Mouse (Mus musculus) hindbrain, embryonic 11.5 days (tissue): Measurements from ENCODE around the gene Ppm1g. TPM values are rescaled to one million over a fixed set of nuclear protein-coding genes. Genes with fewer than 3 reads are reported as not detected.

Source experiments
- ATAC-seq: fragments of 200-750 bp; cut with Nextera tagmentation; 2 replicates; pipeline ENCODE4 v1.8.0; 2017; ENCODE audit warnings: mild to moderate bottlenecking, moderate TSS enrichment, moderate library complexity; ENCODE audit not compliant: low FRiP score
- DNase-seq: peaks from one replicate; pipeline ENCODE4 v3.0.0-alpha.2; 2015; ENCODE audit warnings: low spot score
- H3K27ac ChIP-seq: fragments of 300-500 bp; sonication (generic); 2 replicates; pipeline ENCODE4 v1.5.1; 2014; ENCODE audit warnings: mild to moderate bottlenecking, low read depth, low read length
- H3K27me3 ChIP-seq: fragments of 300-500 bp; sonication (generic); 2 replicates; pipeline ENCODE4 v1.6.1; 2014; ENCODE audit warnings: mild to moderate bottlenecking, low read length, moderate library complexity, mixed read lengths; ENCODE audit not compliant: control insufficient read depth, insufficient read depth
- H3K36me3 ChIP-seq: fragments of 300-500 bp; sonication (generic); 2 replicates; pipeline ENCODE4 v1.6.1; 2014; ENCODE audit warnings: mild to moderate bottlenecking, low read length, moderate library complexity, mixed read lengths; ENCODE audit not compliant: control insufficient read depth, insufficient read depth
- H3K4me1 ChIP-seq: fragments of 300-500 bp; sonication (generic); replicated peaks from 2 replicates; pipeline ENCODE4 v1.6.1; 2014; ENCODE audit warnings: low read length, mixed read lengths; ENCODE audit not compliant: control insufficient read depth, insufficient read depth
- H3K4me2 ChIP-seq: fragments of 300-500 bp; sonication (generic); replicated peaks from 2 replicates; pipeline ENCODE4 v1.6.1; 2014; ENCODE audit warnings: mild to moderate bottlenecking, low read depth, low read length
- H3K4me3 ChIP-seq: fragments of 300-500 bp; sonication (generic); 2 replicates; pipeline ENCODE4 v1.5.1; 2014; ENCODE audit warnings: low read depth, low read length
- H3K9ac ChIP-seq: fragments of 300-500 bp; sonication (generic); 2 replicates; pipeline ENCODE4 v1.6.1; 2014; ENCODE audit warnings: low read depth, low read length
- H3K9me3 ChIP-seq: fragments of 300-500 bp; sonication (generic); 2 replicates; pipeline ENCODE4 v1.6.1; 2016; ENCODE audit warnings: low read length; ENCODE audit not compliant: control insufficient read depth
- WGBS: fragments of 180-500 bp; shearing (Covaris S2); extraction: QIAGEN DNeasy Blood & Tissue Kit; methylation state at CpG from one replicate; pipeline ENCODE4 v1.1.7; 2014; 5-methylcytosine and 5-hydroxymethylcytosine counted together
- polyA plus RNA-seq: library from polyadenylated mRNA; unstranded; fragments of >200 nt; fragmentation: Nextera tagmentation; extraction: Ambion mirVana; gene quantifications from 2 replicates; pipeline ENCODE4 v1.2.1, GENCODE M21; 2014

Gene Ppm1g
- polyA plus RNA-seq, 1 experiment from 2014 or later: 148 TPM

GRCm38 (mm10) chr5:31190201-31190600 lies 30.3 kb downstream of the Ppm1g start:
- Histone ChIP-seq H3K4me1 (peaks cover 7% of the 10 kb centered on the region), H3K27me3 (no peaks in the 10 kb centered on the region), H3K4me3 (no peak overlapping the region), H3K36me3 (peaks cover 4% of the 10 kb centered on the region; the same call in 1 of the 2 replicates), H3K4me2 (no peak overlapping the region), H3K9me3 (no peaks in the 10 kb centered on the region), H3K9ac (no peak overlapping the region), H3K27ac (no peak overlapping the region)
- WGBS: 88% methylated on average over 9 of the region's 9 CpGs
- DNase-seq: no peak
- ATAC-seq: no peak

- no peak overlapping the region for H3K4me2 ChIP-seq
- H3K27ac ChIP-seq: no peak overlapping the region
- no peaks in the 10 kb centered on the region for H3K27me3 ChIP-seq
- 83% methylated on average over 4 of the region's 4 CpGs for WGBS
- no peaks in the 10 kb centered on the region for H3K36me3 ChIP-seq
- H3K9me3 ChIP-seq: no peaks in the 10 kb centered on the region
- H3K4me3 ChIP-seq: no peak overlapping the region
- no peak overlapping the region for H3K9ac ChIP-seq
- ATAC-seq: no peak
- DNase-seq: no peak
- H3K4me1 ChIP-seq: 0 out of 2 replicates have a peak, but pooled peaks cover 4% of the 10 kb centered on the region
These were observed 32.2 kb downstream of the Ppm1g start for GRCm38 (mm10) chr5:31188223-31188840.

GRCm38 (mm10) chr5:31183678-31184077 lies 36.8 kb downstream of the Ppm1g start:
- WGBS: 68% methylated on average over 4 of the region's 4 CpGs
- H3K4me2 ChIP-seq: no peak overlapping the region
- no peaks in the 10 kb centered on the region for H3K9me3 ChIP-seq
- no peaks in the 10 kb centered on the region for H3K27me3 ChIP-seq
- no peaks in the 10 kb centered on the region for H3K36me3 ChIP-seq
- no peak overlapping the region for H3K27ac ChIP-seq
- ATAC-seq (no peak), DNase-seq (no peak)
- no peak overlapping the region for H3K4me3 ChIP-seq
- H3K9ac ChIP-seq: no peak overlapping the region
- no peaks in the 10 kb centered on the region for H3K4me1 ChIP-seq

- Histone ChIP-seq H3K4me2 (no peak overlapping the region), H3K27ac (no peak overlapping the region), H3K36me3 (no peaks in the 10 kb centered on the region), H3K9ac (no peak overlapping the region), H3K4me3 (no peak overlapping the region), H3K9me3 (no peaks in the 10 kb centered on the region), H3K4me1 (no peaks in the 10 kb centered on the region), H3K27me3 (no peaks in the 10 kb centered on the region)
- WGBS: 91% methylated on average over 9 of the region's 9 CpGs
- DNase-seq (no peak), ATAC-seq (no peak)
These were observed 39.2 kb downstream of the Ppm1g start for GRCm38 (mm10) chr5:31181183-31181770.

- WGBS: under 1% methylated on average over 59 of the region's 59 CpGs
- peak; percentile 97 for ATAC-seq
- Histone ChIP-seq H3K36me3 (no peaks in the 10 kb centered on the region), H3K9ac (peak within 1 kb of the TSS; percentile 87), H3K4me3 (peak within 1 kb of the TSS; percentile 74), H3K4me1 (no peaks in the 10 kb centered on the region), H3K9me3 (no peaks in the 10 kb centered on the region), H3K4me2 (peak within 1 kb of the TSS; percentile 91), H3K27ac (peak within 1 kb of the TSS; percentile 96), H3K27me3 (no peaks in the 10 kb centered on the region)
- DNase-seq: peak; percentile 95
These were observed 40.5 kb downstream of the Ppm1g start, which contains the start of the genes Gm29609 and Gtf3c2 for GRCm38 (mm10) chr5:31179766-31180630. Gm29609 (minus strand) TSS chr5:31179911. Gtf3c2 (minus strand) TSS chr5:31180144.

DNA sequence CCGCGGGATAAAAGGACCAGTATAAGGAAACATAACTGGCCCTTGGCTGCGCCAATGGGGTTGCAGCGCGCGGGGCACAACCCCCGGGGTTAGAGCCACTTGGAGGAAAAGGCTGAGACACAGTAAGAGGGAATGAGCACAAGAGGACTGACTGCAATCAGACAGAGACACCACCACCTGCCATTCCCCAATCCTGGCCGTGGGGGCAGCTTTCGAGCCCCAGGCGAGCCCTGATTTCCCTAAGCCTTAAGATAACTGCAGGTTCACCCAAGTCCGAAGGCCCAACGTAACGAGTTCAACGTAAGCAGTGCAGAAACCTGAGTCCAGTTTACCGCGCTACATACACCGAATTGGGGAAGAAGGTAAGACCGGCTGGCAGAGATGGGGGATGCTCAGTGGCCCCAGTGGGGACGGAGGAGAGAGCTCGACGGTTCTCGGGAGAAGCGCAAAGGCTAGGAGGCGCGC lies 41.2 kb downstream of the Ppm1g start:
- Histone ChIP-seq H3K4me2 (peak overlapping the region; percentile 91), H3K27ac (peak overlapping the region; percentile 96), H3K9ac (peak overlapping the region; percentile 87), H3K9me3 (no peaks in the 10 kb centered on the region), H3K4me3 (peak overlapping the region; percentile 74), H3K27me3 (no peaks in the 10 kb centered on the region), H3K36me3 (no peaks in the 10 kb centered on the region), H3K4me1 (no peaks in the 10 kb centered on the region)
- ATAC-seq (peak; percentile 85; the same call in 1 of the 2 replicates), DNase-seq (no peak)
- under 1% methylated on average over 25 of the region's 25 CpGs for WGBS

DNA sequence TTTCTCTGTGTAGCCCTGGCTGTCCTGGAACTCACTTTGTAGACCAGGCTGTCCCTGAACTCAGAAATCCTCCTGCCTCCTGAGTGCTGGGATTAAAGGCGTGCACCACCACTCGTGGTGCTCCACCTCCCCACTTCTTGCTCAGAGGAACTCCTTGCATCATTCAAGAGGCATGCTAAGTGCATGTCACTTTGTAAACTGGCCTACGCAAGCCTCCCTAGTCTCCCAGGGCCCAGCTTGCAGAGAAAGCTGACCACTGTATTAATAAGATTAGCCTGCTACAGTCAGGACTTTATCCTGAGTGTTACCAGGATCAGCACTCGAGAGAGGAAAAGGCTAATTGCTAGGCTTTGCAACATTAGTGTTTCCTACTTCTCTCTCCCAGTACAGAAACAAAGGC lies 51.9 kb downstream of the Ppm1g start:
- Histone ChIP-seq H3K4me3 (no peak overlapping the region), H3K27ac (no peak overlapping the region), H3K36me3 (peaks cover 24% of the 10 kb centered on the region), H3K4me2 (no peak overlapping the region), H3K27me3 (no peaks in the 10 kb centered on the region), H3K9me3 (no peaks in the 10 kb centered on the region), H3K4me1 (no peaks in the 10 kb centered on the region), H3K9ac (no peak overlapping the region)
- WGBS: 90% methylated on average over 4 of the region's 4 CpGs
- ATAC-seq (no peak), DNase-seq (no peak)

GRCm38 (mm10) chr5:31164878-31165277 lies 55.6 kb downstream of the Ppm1g start:
- ATAC-seq: no peak
- Histone ChIP-seq H3K27ac (no peak overlapping the region), H3K36me3 (peaks cover 18% of the 10 kb centered on the region), H3K4me2 (no peak overlapping the region), H3K9me3 (no peaks in the 10 kb centered on the region), H3K9ac (no peak overlapping the region), H3K27me3 (no peaks in the 10 kb centered on the region), H3K4me3 (no peak overlapping the region), H3K4me1 (no peaks in the 10 kb centered on the region)
- no peak for DNase-seq
- WGBS: 93% methylated on average over 1 of the region's 1 CpGs
